In genomic region chr10:81604968-81605665, GRCm38 (mm10) we compare ENCODE assay signal across 8 mouse cellular contexts. TPM values are rescaled to one million over a fixed set of nuclear protein-coding genes. Genes with fewer than 3 reads are reported as not detected.
A peak's percentile ranks its signal among the peaks of the same experiment; 100 is the strongest.
DNase-seq lines count a peak whose midpoint lies in the region; ATAC-seq lines count a peak whose summit lies in the region.

No protein-coding gene starts in this region.

- H3K9ac ChIP-seq in hindbrain, embryonic 12.5 days: 0 out of 2 replicates have a peak overlapping the region, but pooled peaks have one; percentile 37

- peaks cover 8% of the 10 kb centered on the region; the same call in 1 of the 2 replicates for H3K36me3 ChIP-seq in hindbrain, embryonic 12.5 days

- H3K4me1 ChIP-seq in hindbrain, embryonic 12.5 days: peaks cover 36% of the 10 kb centered on the region

- peak overlapping the region; percentile 86 for H3K4me2 ChIP-seq in hindbrain, embryonic 12.5 days (replicated peaks)

- ATAC-seq in hindbrain, embryonic 12.5 days (ENCODE audit: low FRiP score): peak; percentile 23; the same call in 1 of the 2 replicates

- no peaks in the 10 kb centered on the region for H3K9me3 ChIP-seq in hindbrain, embryonic 12.5 days (replicated peaks)

- peak; percentile 73 for DNase-seq in Muller cell, postnatal 12 days (ENCODE audit: inconsistent ontology term)
- DNase-seq in cerebellum, adult 9-10 months: peak; percentile 90
- DNase-seq in frontal cortex, adult 2 months (ENCODE audit: extremely low spot score in 1 of 2, low spot score in 1 of 2): peak; percentile 69 to 95
- DNase-seq in layer of hippocampus, postnatal 25 days (ENCODE audit: extremely low spot score in 1 of 2, low spot score in 1 of 2): peak; percentile 67 to 92
- DNase-seq in lung, postnatal 25 days (ENCODE audit: low spot score): peak; percentile 90
- DNase-seq in retina, adult 2 months (ENCODE audit: low read depth, low spot score): peak; percentile 85
- DNase-seq in thymus, postnatal 25 days: peak; percentile 90

- H3K4me3 ChIP-seq in hindbrain, embryonic 12.5 days: peak overlapping the region; percentile 54

- H3K27ac ChIP-seq in hindbrain, embryonic 12.5 days: peak overlapping the region; percentile 92

- 19% methylated on average over 29 of the region's 29 CpGs for WGBS in hindbrain, embryonic 12.5 days

- peaks cover 9% of the 10 kb centered on the region for H3K27me3 ChIP-seq in hindbrain, embryonic 12.5 days

RNA-seq across cellular contexts. Expression of gene BC025920, which starts 1.0 kb away (rescaled TPM):
- polyA plus RNA-seq in frontal cortex, adult 2 months (2012; rRNA removed): 4.1 and 5.2 TPM in 2 replicates
- 1.2 and 1.3 TPM in 2 replicates for polyA plus RNA-seq in hindbrain, embryonic 12.5 days (2016; fragmentation: Nextera tagmentation; extraction: Ambion mirVana)
- total RNA-seq in layer of hippocampus, postnatal 25 days (2021): 1 to 10 TPM; 4.2 to 4.4 TPM

RNA-seq across cellular contexts. Expression of gene Tle6, which starts 4.2 kb away (rescaled TPM):
- polyA plus RNA-seq in frontal cortex, adult 2 months (2012; rRNA removed): 12.8 and 17.4 TPM in 2 replicates
- 8.2 and 8.3 TPM in 2 replicates for polyA plus RNA-seq in hindbrain, embryonic 12.5 days (2016; fragmentation: Nextera tagmentation; extraction: Ambion mirVana)
- 1 to 10 TPM; 1.7 to 4.1 TPM for total RNA-seq in layer of hippocampus, postnatal 25 days (2021)

RNA-seq across cellular contexts. Expression of gene Sirt6, which starts 22.5 kb away (rescaled TPM):
- polyA plus RNA-seq in frontal cortex, adult 2 months (2012; rRNA removed): 33.9 and 36.2 TPM in 2 replicates
- 52.7 and 55.5 TPM in 2 replicates for polyA plus RNA-seq in hindbrain, embryonic 12.5 days (2016; fragmentation: Nextera tagmentation; extraction: Ambion mirVana)
- total RNA-seq in layer of hippocampus, postnatal 25 days (2021): 10 to 100 TPM; 23.5 to 30.9 TPM

RNA-seq across cellular contexts. Expression of gene Ankrd24, which starts 23.2 kb away (rescaled TPM):
- 106 and 108 TPM in 2 replicates for polyA plus RNA-seq in frontal cortex, adult 2 months (2012; rRNA removed)
- 8.6 and 10.5 TPM in 2 replicates for polyA plus RNA-seq in hindbrain, embryonic 12.5 days (2016; fragmentation: Nextera tagmentation; extraction: Ambion mirVana)
- 10 to 100 TPM; 30.8 to 39.0 TPM for total RNA-seq in layer of hippocampus, postnatal 25 days (2021)

RNA-seq across cellular contexts. Expression of gene Tle2, which starts 30.8 kb away (rescaled TPM):
- polyA plus RNA-seq in frontal cortex, adult 2 months (2012; rRNA removed): 120 and 136 TPM in 2 replicates
- polyA plus RNA-seq in hindbrain, embryonic 12.5 days (2016; fragmentation: Nextera tagmentation; extraction: Ambion mirVana): 30.6 and 32.1 TPM in 2 replicates
- 10 to 100 TPM; 22.5 to 32.3 TPM for total RNA-seq in layer of hippocampus, postnatal 25 days (2021)

Comparison
In these comparisons a context has a peak if more than half of its experiments do, and no peak if none do; other contexts are left out.
1. Peak in every context shown above with its lines: DNase-seq, ATAC-seq, H3K4me3 ChIP-seq and H3K27ac ChIP-seq.